Mouse (Mus musculus) embryonic fibroblast, embryonic 13.5 days (primary cell): ENCODE measurements around the gene C1ra.

ENCODE experiments used
- CTCF ChIP-seq: IDR thresholded peaks from 2 replicates; pipeline ENCODE4 v1.5.1; 2011; ENCODE audit warnings: mild to moderate bottlenecking, control low read depth, low read length, moderate library complexity, borderline replicate concordance; ENCODE audit not compliant: insufficient read depth
- POLR2A ChIP-seq: IDR thresholded peaks from 2 replicates; pipeline ENCODE4 v1.6.1; 2011; ENCODE audit warnings: low read depth, mild to moderate bottlenecking, control low read depth, low read length, moderate library complexity

GRCm38 (mm10) chr6:124463881-124464291 is 48.3 kb upstream of the C1ra start:
- TF ChIP-seq CTCF (no peak), POLR2A (no peak)
